Mouse (Mus musculus): ENCODE results near the gene Ythdc1.

Gene Ythdc1

GRCm38 (mm10) chr5:86871877-86872276, 67.9 kb downstream of the Ythdc1 start:
- in situ Hi-C loops (cut with MboI, MseI): loop anchor here (25.0 kb wide), 1 partner anchor 1490 kb away; no protein-coding TSS in a partner anchor

Data from regulatory T cell (primary cell).